Mouse (Mus musculus) erythroblast, adult 5-6 weeks (primary cell): ENCODE measurements around the gene Klrc3. TPM values are rescaled to one million over a fixed set of nuclear protein-coding genes. Genes with fewer than 3 reads are reported as not detected.
"Not testable (repeated sequence)": the region's sequence is repeated elsewhere in the genome, so short reads cannot be mapped to it uniquely, and the experiment has no call there.

Experiments
- ATAC-seq: replicated peaks from 2 replicates; pipeline ENCODE4 v1.8.0; 2016; ENCODE audit warnings: moderate number of reproducible peaks, mild to moderate bottlenecking, moderate TSS enrichment, inconsistent platforms; ENCODE audit not compliant: poor library complexity, low FRiP score, severe bottlenecking
- total RNA-seq, 2 experiments: library from RNA; stranded (forward) in 1 of 2; stranded (reverse) in 1 of 2; fragments of 150-400 nt in 1 of 2; fragments of 200-764, 138-1000 nt in 1 of 2; gene quantifications; 2 replicates each; pipeline versions ENCODE4 v1.2.3 to v1.2.4; 2015 to 2017; ENCODE audit warnings: low replicate concordance in 2 of 2

The Klrc3 gene
- total RNA-seq (2015; ENCODE audit: low replicate concordance) (not detected in 2 replicates), total RNA-seq (2017; ENCODE audit: low replicate concordance) (not detected in 2 replicates)

DNA sequence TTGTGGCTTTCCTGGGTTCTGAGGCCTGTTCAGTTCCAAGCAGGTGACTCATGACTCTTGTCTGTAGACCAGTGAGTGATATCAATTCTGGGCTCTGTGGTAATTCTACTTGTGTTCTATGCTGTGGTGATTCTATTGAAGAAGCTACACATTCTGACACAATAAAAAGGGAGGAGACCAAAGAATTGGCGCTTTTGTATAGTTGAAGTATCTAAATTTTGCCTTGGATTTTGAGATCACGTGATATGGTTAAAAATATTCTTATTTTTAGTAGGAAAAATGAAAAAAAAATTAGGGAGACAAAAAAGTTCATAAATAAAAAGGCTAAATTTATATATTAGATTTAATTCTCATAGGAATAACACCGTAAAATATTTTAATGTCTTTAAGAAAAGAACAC lies at the start of gene Klrc3:
Klrc3 (minus strand) TSS at position 101 of the 400 bp plus-strand sequence.
- not testable (repeated sequence) for ATAC-seq

GRCm38 (mm10) chr6:129691436-129691835 lies 48.3 kb upstream of the Klrc3 start:
- not testable (repeated sequence) for ATAC-seq

GRCm38 (mm10) chr6:129680379-129680778 lies 37.2 kb upstream of the Klrc3 start:
- ATAC-seq = no peak

GRCm38 (mm10) chr6:129678873-129679272 lies 35.7 kb upstream of the Klrc3 start, which contains the start of gene Klrc1:
Klrc1 (minus strand) TSS chr6:129678973.
- no peak for ATAC-seq

DNA sequence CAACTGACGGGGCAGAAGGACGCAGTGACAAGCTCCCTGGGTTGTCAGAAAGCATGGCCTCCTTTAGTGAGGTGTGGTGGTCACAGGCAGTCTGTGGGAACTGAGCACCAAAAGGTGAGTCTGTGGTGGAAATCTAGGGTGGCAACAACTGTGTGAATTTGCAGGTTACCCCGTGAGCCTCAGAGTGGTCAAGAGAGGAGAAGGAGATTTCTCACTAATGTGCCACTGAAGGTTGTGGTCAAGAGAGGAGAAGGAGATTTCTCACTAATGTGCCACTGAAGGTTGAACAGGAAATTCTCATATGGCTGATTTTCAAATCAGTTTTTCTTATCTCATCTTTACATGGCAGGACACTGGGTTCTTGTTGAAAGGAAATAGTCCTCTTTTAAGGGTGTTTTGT lies 18.2 kb upstream of the Klrc3 start:
- ATAC-seq = not testable (repeated sequence)

- not testable (repeated sequence) for ATAC-seq
Observed at GRCm38 (mm10) chr6:129660589-129660988, 17.5 kb upstream of the Klrc3 start, which contains the start of gene Klrc2. Klrc2 (minus strand) TSS chr6:129660689.

- not testable (repeated sequence) for ATAC-seq
Observed at GRCm38 (mm10) chr6:129644054-129644453, 917 bp upstream of the Klrc3 start.

DNA sequence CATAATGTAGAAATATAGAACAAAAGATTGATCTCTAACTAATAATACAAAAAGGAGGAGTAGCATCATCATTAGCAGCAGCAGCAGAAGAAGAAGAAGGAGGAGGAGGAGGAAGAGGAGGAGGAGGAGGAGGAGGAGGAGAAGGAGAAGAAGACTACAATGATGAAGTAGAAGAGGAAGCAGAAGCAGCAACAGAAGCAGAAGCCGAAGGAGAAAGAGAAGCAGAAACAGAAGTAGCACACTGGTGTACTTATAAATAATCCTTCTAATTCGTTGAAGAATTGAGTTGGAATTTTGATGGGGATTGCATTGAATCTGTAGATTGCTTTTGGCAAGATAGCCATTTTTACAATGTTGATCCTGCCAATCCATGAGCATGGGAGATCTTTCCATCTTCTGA lies 12.1 kb downstream of the Klrc3 start:
- ATAC-seq = not testable (repeated sequence)

GRCm38 (mm10) chr6:129623735-129624134 lies 19.4 kb downstream of the Klrc3 start, which contains the start of gene Klrk1:
Klrk1 (minus strand) TSS chr6:129623864.
- ATAC-seq = no peak

GRCm38 (mm10) chr6:129608372-129608771 lies 34.8 kb downstream of the Klrc3 start:
- ATAC-seq = no peak

- ATAC-seq = no peak
Observed at GRCm38 (mm10) chr6:129591508-129591907, 51.6 kb downstream of the Klrc3 start, which contains the start of gene Klrd1. Klrd1 (plus strand) TSS chr6:129591782.

Other genes starting within 250 kb of the Klrc3 start
- gene Clec1b, start 246.0 kb downstream of the Klrc3 start, total RNA-seq (2015; ENCODE audit: low replicate concordance) = 8.6 TPM in 1 of 2 replicates, not detected in the other
- 0.56 and 4.3 TPM in 2 replicates for gene Clec1b, start 246.0 kb downstream of the Klrc3 start, total RNA-seq (2017; ENCODE audit: low replicate concordance)
- gene Clec9a, start 234.5 kb downstream of the Klrc3 start, total RNA-seq (2015; ENCODE audit: low replicate concordance) = 0.63 TPM in 1 of 2 replicates, not detected in the other
- gene Clec9a, start 234.5 kb downstream of the Klrc3 start, total RNA-seq (2017; ENCODE audit: low replicate concordance) = 2.0 and 6.6 TPM in 2 replicates
- gene Clec1a, start 191.3 kb downstream of the Klrc3 start, total RNA-seq (2015; ENCODE audit: low replicate concordance) = not detected in 2 replicates
- gene Clec1a, start 191.3 kb downstream of the Klrc3 start, total RNA-seq (2017; ENCODE audit: low replicate concordance) = 0.17 and 1.1 TPM in 2 replicates
- gene Olr1, start 136.2 kb downstream of the Klrc3 start, total RNA-seq (2015; ENCODE audit: low replicate concordance) = 6.9 and 13.8 TPM in 2 replicates
- 10.0 and 12.6 TPM in 2 replicates for gene Olr1, start 136.2 kb downstream of the Klrc3 start, total RNA-seq (2017; ENCODE audit: low replicate concordance)
- gene Tmem52b, start 130.8 kb downstream of the Klrc3 start, total RNA-seq (2015; ENCODE audit: low replicate concordance) = not detected in 2 replicates
- not detected in 2 replicates for gene Tmem52b, start 130.8 kb downstream of the Klrc3 start, total RNA-seq (2017; ENCODE audit: low replicate concordance)
- gene Gabarapl1, start 110.2 kb downstream of the Klrc3 start, total RNA-seq (2015; ENCODE audit: low replicate concordance) = 14.0 and 22.6 TPM in 2 replicates
- 31.4 and 36.7 TPM in 2 replicates for gene Gabarapl1, start 110.2 kb downstream of the Klrc3 start, total RNA-seq (2017; ENCODE audit: low replicate concordance)
- gene Klre1, start 65.4 kb downstream of the Klrc3 start, total RNA-seq (2015; ENCODE audit: low replicate concordance) = not detected in 2 replicates
- 1.1 TPM in 1 of 2 replicates, not detected in the other for gene Klre1, start 65.4 kb downstream of the Klrc3 start, total RNA-seq (2017; ENCODE audit: low replicate concordance)
- gene Klrd1, start 51.6 kb downstream of the Klrc3 start, total RNA-seq (2015; ENCODE audit: low replicate concordance) = not detected in 2 replicates
- gene Klrd1, start 51.6 kb downstream of the Klrc3 start, total RNA-seq (2017; ENCODE audit: low replicate concordance) = 2.4 TPM in 1 of 2 replicates, not detected in the other
- gene Klrk1, start 19.5 kb downstream of the Klrc3 start, total RNA-seq (2015; ENCODE audit: low replicate concordance) = 1.7 and 2.9 TPM in 2 replicates
- gene Klrk1, start 19.5 kb downstream of the Klrc3 start, total RNA-seq (2017; ENCODE audit: low replicate concordance) = 3.4 and 6.6 TPM in 2 replicates
- gene Klrc2, start 17.4 kb upstream of the Klrc3 start, total RNA-seq (2015; ENCODE audit: low replicate concordance) = 1.0 TPM in 1 of 2 replicates, not detected in the other
- gene Klrc2, start 17.4 kb upstream of the Klrc3 start, total RNA-seq (2017; ENCODE audit: low replicate concordance) = 0.42 and 1.3 TPM in 2 replicates
- gene Klrc1, start 35.6 kb upstream of the Klrc3 start, total RNA-seq (2015; ENCODE audit: low replicate concordance) = 0.63 TPM in 1 of 2 replicates, not detected in the other
- 2.2 and 3.1 TPM in 2 replicates for gene Klrc1, start 35.6 kb upstream of the Klrc3 start, total RNA-seq (2017; ENCODE audit: low replicate concordance)
- gene Klri1, start 73.8 kb upstream of the Klrc3 start, total RNA-seq (2015; ENCODE audit: low replicate concordance) = not detected in 2 replicates
- not detected in 2 replicates for gene Klri1, start 73.8 kb upstream of the Klrc3 start, total RNA-seq (2017; ENCODE audit: low replicate concordance)
- gene Klri2, start 97.1 kb upstream of the Klrc3 start, total RNA-seq (2015; ENCODE audit: low replicate concordance) = not detected in 2 replicates
- not detected in 2 replicates for gene Klri2, start 97.1 kb upstream of the Klrc3 start, total RNA-seq (2017; ENCODE audit: low replicate concordance)
- gene Gm156, start 140.9 kb upstream of the Klrc3 start, total RNA-seq (2015; ENCODE audit: low replicate concordance) = not detected in 2 replicates
- not detected in 2 replicates for gene Gm156, start 140.9 kb upstream of the Klrc3 start, total RNA-seq (2017; ENCODE audit: low replicate concordance)
- gene Gm17631, start 219.3 kb upstream of the Klrc3 start, total RNA-seq (2015; ENCODE audit: low replicate concordance) = not detected in 2 replicates
- not detected in 2 replicates for gene Gm17631, start 219.3 kb upstream of the Klrc3 start, total RNA-seq (2017; ENCODE audit: low replicate concordance)
- 4.0 and 4.2 TPM in 2 replicates for gene Klra17, start 233.3 kb upstream of the Klrc3 start, total RNA-seq (2015; ENCODE audit: low replicate concordance)
- gene Klra17, start 233.3 kb upstream of the Klrc3 start, total RNA-seq (2017; ENCODE audit: low replicate concordance) = not detected in 2 replicates